Mouse (Mus musculus): ENCODE results near the gene Rps6ka2. TPM values are rescaled to one million over a fixed set of nuclear protein-coding genes. Genes with fewer than 3 reads are reported as not detected.
"Not testable (repeated sequence)": the region's sequence is repeated elsewhere in the genome, so short reads cannot be mapped to it uniquely, and the experiment has no call there.

Rps6ka2 gene
- polyA plus RNA-seq, 1 experiment: 15.0 TPM

DNA sequence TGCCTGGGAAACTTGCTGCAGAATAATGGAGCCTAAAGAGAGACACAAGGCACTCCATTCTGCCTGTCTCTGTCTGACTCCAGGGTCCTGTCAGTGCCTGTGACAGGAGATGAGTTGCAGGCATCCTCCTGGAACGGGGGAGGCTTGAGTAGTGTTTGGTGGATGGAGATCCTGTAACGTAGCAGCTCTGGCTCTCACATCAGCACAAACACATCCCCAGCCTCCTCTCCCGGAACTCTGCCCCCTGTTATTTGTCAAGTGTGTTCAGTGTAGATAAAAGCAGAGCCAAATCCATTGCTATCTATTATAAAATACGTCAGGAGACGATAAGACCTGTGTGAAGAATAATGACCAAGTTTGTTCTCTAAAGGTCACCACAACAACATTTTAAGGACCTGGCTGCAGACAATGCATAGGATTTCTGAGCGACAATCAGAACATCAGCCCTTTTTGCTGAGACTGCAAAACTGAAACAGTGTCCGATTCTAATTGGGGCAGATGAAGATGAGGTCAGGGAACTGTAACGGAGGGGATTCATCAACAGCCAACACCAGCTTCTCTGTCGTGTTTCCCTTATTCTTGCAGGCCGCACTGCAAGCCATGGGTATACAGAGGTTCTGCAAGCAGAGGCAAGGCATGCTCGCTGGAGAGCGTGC is 99.4 kb downstream of the Rps6ka2 start:
- no peak for DNase-seq (ENCODE audit: low read depth)

DNA sequence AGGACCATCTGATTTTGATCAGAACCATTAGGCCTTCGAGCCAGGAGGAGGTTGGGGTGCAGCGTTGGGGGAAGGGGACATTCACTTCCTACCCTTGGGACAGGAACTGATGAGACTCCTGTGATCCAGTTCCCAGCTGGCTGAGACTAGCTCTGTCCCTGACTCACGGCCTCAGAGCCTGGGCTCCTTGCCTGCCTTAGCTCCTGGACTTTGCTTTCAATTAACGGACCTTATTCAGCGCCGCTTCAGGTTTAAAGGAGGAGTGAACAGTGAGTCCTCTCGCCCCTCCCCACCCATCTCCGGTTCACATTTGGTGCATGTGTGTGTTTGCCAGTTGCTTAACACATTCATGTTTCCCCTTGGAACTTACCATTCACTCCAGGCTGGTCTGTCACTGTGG is 100.6 kb downstream of the Rps6ka2 start:
- DNase-seq (ENCODE audit: low read depth): no peak

DNA sequence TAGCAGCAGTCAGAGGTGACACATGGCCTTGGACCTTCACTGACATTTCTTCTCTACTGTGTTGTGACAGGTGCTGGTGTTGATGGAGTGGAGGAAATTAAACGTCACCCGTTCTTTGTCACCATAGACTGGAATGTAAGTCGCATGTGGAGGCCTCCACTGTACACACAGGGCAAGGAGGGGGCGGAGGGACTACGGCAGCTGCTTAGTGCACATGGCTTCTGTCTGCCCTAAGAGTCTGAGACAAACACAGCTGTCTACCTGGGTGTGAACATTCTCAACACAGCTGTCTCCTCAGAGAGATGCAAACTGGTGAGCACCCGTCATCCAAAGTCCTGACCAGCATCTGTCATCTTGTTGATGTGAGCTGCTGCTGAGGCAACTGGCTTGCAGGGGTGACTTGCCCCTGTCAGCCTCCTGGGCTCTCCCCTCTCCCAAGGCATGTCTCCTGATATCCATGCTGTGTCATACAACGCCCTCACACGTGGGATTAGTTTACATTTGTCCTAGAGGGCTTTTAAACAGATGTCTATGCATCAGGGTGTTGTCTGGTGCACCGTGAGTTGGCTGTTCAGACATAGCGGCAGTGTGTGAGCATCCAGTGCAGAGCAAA is 101.7 kb downstream of the Rps6ka2 start:
- no peak for DNase-seq (ENCODE audit: low read depth)

DNA sequence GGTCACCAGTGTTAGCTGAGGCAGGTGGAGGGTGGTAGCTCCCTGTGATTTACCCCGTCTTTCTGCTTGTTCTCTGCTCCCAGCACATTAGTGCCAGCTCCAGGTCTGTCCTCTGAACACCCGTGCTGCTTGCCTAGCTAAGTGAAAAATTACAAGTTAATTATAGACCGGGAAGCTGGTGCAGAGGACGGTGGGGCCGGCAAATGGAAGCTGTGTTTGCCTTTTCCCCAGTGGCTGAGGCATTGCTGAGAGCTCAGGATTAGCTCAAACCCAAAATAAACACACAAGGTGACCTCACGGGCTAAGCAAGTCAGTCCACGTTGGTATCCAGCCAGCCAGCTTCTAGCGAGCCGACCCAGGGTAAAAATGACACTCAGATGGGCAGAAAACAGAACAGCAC is 103.1 kb downstream of the Rps6ka2 start:
- DNase-seq (ENCODE audit: low read depth): no peak

DNA sequence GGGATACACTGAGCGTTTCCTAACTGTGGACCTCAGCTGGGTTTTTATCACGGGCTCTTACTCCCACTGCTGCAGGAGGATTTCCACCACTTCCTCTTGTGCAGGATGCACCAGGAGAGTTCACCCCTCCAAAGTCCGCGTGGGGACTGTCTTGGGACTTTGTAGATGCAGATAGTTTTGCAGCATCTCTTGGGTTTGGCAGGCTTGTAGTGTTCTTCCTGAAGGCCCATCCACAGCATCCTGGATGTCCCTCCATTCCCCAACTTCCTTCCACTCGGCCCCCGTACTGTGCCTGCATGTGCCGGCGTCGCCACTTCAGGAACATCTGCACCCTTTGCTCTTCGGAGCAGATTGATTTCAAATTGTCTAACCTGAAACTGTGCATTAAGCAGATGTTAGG is 103.9 kb downstream of the Rps6ka2 start:
- DNase-seq (ENCODE audit: low read depth): no peak

DNA sequence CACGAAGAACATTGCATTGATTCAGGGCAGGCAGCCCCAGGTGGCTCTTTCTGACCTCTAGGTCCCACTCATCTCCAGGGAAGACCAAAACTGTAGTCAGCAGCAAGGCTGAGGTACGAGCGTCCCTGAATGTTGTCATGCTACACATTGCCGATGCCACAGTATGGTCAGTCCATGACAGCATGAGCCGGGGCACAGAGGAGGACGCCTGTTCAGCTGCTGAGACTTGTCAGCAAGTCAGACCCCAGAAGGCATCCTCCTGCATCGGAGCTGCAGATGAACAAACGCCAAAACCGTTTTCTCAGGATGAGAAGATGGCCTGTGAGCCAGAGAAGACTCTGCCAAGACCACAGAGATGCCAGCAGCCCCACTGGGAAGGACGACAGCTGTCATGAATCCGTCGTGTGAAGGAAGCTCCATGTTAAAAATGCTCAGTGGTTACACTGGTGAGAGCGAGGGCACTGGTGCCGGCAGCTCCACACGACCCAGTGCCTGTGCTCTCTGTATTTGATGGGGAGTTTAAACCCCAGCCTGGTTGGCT is 108.9 kb downstream of the Rps6ka2 start:
- no peak for DNase-seq (ENCODE audit: low read depth)

DNA sequence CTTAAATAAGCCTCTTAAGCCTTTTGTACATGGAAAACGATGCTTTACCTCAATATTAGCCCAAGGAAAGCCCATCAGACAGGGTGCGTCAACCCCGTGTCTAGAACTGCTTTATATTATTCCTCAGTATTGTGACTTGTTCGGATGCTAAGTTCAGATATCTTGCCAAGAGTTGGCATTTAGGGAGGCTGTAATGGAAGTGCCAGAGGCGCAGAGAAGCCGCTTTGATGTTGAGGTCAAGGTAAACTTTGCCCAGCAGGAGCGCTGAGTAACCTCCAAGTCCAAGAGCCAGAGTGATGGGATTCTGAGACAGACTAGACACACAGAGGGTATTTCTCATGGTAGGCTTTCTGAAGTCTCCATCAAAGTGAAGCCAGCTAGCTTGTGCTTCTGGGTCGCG is 109.3 kb downstream of the Rps6ka2 start:
- DNase-seq (ENCODE audit: low read depth): no peak

DNA sequence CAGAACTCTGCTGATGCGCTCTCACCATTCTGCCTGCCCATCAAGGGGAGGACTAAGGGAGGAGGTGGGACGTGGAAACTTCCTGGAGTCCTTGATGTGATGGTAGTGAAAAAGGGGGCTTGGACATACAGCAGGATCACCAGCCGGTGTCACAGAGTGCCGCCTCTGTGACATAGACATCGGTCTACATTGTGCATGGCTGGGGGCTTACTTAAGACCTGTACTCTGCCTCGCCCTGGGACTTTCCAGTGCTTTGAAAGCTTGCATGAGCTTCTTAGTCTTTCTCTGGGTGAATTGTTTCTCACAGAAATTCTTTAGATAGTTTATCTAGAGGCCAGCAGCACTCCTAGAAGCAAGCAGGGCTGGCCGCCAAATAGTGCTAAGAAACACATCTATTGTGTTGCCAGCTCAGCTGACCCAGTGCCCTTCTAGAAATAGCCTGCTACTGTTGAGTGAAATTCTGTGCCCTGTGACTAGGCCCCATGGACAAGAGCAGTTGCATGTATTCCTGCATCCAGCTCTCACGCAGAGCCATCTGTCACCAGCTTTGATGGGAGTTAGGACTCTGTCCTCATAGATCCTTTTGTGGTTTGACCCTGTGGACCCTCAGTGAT is 114.5 kb downstream of the Rps6ka2 start:
- no peak for DNase-seq (ENCODE audit: low read depth)

DNA sequence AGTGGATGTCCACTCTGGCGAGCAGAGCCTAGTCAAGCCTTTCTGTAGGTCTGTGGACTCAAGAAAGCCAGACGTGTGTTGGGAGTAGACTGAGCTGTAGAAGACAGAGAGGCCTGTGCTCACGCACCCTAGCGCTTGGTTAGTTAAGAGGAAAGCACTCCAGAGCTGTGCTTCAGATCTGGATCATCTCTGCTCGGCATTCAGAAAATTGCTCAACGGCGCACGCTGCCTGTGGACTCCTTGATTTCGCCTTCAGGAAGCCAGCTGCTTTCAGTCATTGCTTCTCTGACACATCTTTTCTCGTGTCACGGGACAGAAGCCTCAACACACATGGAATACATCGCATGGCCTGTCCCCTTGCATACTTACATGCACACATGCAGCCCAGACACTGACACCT is 115.4 kb downstream of the Rps6ka2 start:
- no peak for DNase-seq (ENCODE audit: low read depth)

DNA sequence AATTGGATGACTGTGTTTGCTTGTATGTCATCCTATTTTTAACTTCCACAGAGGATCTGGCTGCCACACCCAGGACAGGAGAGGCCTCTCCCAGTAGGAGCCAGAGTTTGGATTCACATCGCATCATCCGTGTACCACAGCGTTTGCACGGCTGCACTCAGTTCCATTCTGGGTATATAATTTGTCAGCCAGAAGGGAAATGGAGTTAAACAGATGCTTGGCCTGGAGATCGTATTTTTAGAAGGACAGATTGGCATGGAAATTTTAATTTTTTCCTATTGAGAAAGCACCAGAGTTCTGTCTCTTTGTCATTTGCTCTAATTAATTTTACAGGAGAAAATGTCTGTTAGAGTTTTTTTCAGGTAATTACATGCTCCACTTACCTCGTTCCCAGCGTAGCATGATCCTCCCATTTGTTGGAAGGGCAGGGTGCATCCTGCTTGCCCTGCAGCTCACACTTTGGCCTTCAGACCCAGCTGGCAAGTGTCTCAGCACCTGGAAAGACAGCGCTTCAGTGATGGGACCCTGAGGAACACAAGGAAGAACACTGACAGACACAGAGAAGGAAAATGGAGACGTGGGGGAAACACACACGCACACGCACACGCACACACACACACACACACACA is 116.6 kb downstream of the Rps6ka2 start:
- no peak for DNase-seq (ENCODE audit: low read depth)

DNA sequence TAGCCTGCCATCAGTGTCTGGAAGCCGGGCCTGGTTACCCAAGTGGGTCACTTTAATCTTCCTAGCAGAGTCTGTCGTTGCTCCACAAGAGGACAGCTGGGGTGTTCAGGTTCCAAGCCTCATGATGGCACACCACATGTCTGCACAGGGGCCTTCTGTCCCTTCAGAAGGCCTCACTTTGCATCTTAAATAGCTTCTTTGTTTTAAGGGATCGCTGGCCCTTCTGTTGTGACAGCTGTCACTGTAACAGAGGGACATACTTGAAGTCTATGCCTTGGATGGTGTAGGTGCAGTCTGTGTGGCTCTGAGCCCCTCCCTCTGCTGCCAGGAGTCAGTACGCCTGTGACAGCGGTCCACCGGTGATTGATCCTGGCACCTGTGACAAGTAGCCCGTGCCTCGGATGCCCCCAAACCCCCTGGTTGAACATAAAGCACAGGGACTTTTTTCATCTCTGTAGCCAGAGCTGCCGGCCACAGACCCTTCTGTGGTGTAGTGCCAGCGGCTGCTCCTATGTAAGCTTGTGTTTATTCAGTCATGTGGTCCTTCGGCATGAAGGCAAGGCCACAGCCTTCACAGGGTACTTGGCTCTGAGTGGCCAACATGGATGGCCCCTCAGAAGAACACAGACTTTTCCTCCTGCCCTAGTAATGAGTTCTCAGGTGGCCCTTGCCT is 122.2 kb downstream of the Rps6ka2 start:
- DNase-seq (ENCODE audit: low read depth): no peak

DNA sequence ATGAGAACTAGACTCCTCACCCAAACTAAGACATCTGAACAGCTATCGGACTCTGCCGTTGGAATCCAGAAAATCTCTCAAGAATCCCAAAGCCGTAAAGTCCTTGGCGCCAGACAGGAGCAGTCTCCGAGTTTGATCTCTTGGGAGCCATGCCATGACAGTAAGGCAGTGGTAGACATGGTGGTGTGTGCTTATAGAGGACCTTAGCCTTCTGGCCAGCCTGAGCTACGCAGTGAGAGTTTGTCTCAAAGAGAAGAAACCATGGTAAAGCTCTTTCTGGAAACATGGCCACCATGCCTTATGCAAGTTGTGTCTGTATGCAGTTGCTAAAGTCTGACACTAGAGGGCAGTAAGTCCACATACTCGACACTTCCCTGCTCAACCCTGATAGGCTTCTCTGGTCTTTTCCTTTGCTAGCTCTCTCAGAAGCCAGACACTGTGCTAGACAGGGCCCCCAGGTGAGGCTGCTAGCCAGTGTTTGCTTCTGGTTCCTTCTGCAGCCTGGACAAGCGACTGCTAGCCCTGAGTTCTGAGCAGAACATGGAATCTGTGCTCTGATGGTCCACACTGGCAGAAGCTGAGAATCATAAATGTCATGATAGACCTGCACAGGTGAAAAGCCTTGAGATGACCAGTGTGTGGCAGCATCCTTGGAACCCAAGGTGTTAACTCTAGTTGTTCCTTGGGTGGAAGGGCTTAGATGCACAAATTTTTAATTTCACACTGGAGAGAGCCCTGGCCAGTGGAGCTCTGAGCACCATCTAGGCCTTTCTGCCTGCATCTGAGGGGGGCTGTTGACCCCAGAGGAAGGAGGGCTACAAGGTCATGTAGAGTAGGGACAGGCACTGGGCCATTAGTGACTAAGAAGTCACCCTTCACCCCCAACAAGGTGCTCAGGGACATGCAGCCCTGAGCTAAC is 136.6 kb downstream of the Rps6ka2 start:
- not testable (repeated sequence) for DNase-seq (ENCODE audit: low read depth)

DNA sequence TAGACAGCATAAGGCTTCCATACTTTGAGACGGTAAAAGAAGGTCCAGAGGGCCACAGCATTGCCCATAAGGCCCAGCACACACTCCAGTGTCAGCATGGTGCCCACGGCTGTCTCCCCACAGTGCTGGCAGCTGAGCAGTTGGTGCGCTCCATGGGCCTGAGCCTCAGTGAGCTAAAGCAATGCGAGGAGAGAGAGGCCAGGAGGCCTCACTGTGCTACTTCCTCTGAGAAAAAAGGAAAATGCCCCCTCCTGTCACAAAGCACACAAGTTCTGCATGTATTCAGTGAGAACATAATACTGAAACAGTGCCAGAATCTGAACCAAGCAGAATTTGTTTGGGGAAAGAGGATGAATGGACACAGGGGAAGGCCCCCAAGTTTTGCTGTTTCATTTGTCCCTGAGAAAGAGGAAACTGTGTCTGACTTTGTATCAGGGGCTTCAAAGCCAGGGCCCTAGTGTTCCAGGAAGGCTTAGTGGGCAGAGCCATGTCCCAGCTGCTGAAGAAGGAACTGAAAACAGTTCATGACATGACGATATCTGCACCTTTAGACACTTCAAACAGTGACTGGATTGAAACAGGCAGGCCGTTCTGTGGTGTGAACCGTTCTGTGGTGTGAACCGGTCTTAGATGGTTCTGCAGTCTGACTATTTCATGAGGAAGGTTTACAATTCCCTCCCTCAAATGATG is 145.9 kb downstream of the Rps6ka2 start:
- DNase-seq (ENCODE audit: low read depth): not testable (repeated sequence)

DNA sequence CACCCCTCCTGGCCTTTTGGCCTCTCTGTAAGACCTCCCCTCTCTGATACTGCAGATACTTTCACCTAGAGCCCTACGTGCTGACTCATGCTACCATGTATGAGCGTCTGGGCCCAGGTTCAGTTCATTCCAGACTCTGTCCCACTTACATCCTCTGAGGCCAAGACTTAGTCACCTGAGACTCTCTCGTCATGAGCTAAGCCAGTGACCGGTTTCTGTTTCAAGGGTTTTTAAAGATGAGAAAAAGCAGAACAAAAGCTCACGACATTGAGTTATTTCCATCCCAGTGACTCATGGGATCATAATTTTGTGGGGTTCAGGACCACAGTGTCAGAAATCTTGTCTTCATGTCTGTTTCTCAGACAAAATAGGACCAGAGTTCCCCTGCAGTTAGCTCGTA is 149.9 kb downstream of the Rps6ka2 start:
- DNase-seq (ENCODE audit: low read depth): not testable (repeated sequence)

DNA sequence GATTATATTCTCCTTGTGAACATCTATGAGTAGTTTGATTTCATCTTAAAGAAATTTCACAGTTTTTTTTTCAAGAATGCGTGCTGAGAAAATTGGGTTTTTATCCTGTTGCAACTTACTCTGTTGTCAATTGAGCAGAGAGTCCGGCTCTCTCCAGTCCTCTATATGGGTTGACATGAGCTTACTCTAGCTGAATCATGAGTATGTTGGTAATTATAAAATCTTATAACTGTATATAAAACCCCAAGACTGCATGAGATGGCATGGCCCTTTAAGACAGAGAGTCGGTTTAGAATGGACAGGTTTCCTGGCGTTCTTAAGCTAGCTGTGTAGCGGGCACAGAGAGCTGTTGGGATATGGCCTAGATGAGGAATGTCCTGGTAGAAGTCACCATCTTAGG is 154.4 kb downstream of the Rps6ka2 start, which contains the start of gene Tcp10a:
Gene Tcp10a, plus strand, starts transcription at position 301 of the 400 bp plus-strand sequence.
- not testable (repeated sequence) for DNase-seq (ENCODE audit: low read depth)

DNA sequence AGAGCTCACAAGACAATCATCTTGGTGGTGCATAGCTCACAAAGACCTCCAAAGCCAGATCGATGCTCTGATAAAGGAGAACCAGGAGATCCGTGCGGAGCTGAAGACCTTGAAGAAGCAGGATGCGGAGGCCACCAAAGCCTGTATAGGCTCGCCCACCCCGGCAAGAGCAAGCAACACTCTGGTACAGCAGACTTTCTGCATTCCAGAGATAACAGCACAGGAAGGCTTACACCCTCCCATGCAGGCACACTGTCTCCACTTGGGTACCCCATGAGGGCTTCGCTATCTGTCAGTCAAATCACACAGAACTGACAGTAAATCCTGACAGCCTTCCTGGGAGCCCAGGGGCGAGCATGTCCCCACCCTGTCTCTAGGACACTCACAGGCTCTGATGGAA is 156.5 kb downstream of the Rps6ka2 start:
- not testable (repeated sequence) for DNase-seq (ENCODE audit: low read depth)

DNA sequence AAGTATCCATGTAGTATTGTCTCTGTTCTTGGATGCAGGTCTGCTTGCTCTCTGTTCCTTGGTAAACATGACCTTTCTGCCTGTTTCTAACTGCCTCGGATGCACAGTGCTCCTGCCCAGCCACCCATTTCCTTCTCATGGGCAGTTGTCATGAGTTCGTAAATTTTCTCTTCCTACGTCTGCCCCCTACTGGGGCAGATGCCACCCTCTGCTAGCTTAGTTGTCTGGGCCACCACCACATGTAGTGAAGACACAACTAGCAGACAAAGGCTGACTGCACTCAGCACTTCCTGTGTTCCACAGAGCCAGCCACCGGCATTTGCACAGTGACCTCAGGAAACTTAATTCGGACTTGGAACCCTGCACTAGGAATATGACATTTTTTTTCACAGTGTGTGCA is 162.8 kb downstream of the Rps6ka2 start:
- not testable (repeated sequence) for DNase-seq (ENCODE audit: low read depth)

DNA sequence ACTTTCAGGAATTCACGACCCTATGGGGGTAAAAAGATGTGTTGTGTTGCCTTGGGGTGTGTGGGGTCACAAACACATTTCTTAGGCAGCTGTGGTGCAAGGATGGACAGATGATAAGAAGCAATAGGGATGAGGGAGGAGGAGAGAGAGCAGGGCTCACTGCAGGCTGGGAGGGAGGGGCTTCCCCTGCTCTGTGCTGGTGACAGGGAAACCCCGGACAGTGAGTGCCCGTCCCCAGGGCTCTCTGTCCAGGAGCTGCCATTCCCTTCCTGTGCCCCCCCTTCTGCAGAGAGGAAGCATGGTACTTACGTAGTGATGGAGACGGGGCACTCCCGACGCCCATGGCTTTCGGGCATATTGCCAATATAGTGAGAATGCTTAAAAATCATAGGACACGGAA is 167.5 kb downstream of the Rps6ka2 start:
- not testable (repeated sequence) for DNase-seq (ENCODE audit: low read depth)

DNA sequence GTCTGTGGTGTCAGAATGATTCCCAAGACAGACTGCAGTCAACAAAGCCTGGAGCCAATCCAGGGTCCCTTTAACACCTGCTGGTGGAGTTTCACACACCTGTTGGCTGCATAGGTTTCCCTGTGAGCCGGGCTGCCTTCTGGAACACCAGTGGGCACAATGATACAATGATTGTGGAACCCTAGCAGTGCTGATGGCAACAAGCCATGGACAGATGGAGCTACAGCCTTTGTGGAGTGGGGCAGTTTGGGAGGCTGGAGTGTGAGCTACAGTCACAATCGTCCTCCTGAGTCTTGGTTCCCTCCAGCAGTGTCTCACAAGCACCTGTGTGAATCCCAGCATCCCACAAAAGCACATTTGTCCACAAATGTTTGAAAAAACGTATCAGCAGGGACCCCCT is 178.8 kb downstream of the Rps6ka2 start:
- DNase-seq (ENCODE audit: low read depth): not testable (repeated sequence)

DNA sequence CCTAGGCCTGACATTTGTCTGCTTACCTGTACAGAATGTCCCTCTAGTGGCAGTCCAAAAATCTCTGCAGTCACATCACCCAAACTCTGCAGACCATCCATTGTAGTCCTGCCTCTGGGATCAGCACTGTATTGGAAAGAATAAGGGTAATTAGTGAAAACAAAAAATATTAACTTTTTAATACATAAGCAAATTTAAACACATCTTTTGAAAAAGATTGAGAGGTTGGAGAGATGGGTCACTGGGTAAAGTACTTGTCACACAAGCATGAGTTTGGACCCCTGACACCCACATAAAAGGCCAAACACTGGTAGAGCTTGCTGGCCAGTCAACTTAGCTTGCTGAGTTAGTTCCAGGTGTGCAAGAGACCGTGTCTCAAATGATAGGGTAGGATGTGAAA is 182.7 kb downstream of the Rps6ka2 start, which contains the start of gene Ttll2:
Gene Ttll2, minus strand, starts transcription at position 101 of the 400 bp plus-strand sequence.
- DNase-seq (ENCODE audit: low read depth): not testable (repeated sequence)
